Mouse (Mus musculus): ENCODE results near the gene Opcml.

- no peak for TF ChIP-seq CTCF (IDR thresholded peaks at IDR 0.05; ENCODE audit: low read depth)
- no peak for TF ChIP-seq EP300 (IDR thresholded peaks at IDR 0.05; ENCODE audit: low read depth)
These were observed 1.7 kb downstream of the Opcml start for GRCm38 (mm10) chr9:27792226-27792625.
